In the genomic region with DNA sequence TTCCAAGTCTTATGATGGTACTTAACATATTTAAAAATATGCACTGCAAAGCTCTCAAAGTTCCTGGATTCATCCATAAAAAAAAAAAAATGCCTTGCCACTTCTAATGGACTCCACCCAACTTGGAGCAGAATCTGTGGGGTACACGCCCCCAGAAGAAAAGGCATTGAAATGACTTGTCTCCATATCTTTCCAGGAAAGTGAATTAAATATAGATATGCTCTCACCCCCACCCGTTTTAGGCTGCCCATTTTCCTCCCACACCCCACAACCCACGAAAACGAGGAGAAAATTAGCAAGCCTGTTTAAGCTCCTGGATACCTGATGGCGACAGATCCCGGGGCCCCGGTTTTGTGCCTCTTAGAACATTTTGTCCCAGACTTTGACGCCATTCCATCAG, we compare ENCODE assay signal across 13 mouse cellular contexts.
"Had no signal": no experiment of that assay in that cellular context is flagged by ENCODE, and none has a peak within 500 bp of the region (broad histone marks: within the 10 kb centered on the region; RNA-seq: fewer than 3 reads in every experiment).

No protein-coding gene starts in this region.

- H3K27me3 ChIP-seq: neural tube, embryonic 13.5 days had no signal

- ATAC-seq: midbrain, embryonic 16.5 days had no signal

- H3K36me3 ChIP-seq: limb, embryonic 13.5 days; midbrain, embryonic 12.5 days; neural tube, embryonic 13.5 days; stomach, embryonic 15.5 days had no signal

- DNase-seq: kidney, adult 18-20 months; kidney, postnatal 10 days; kidney, postnatal 4 days; lung, adult 18-20 months; retina, postnatal 1 day; thymus, postnatal 36 days had no signal

- H3K27ac ChIP-seq: layer of hippocampus, adult 2 months; limb, embryonic 13.5 days; liver, embryonic 14.5 days; midbrain, embryonic 12.5 days; stomach, embryonic 15.5 days had no signal

- H3K4me1 ChIP-seq: limb, embryonic 13.5 days; midbrain, embryonic 12.5 days; stomach, embryonic 15.5 days had no signal

- H3K4me2 ChIP-seq: limb, embryonic 13.5 days; midbrain, embryonic 12.5 days; neural tube, embryonic 13.5 days; stomach, embryonic 15.5 days had no signal

- H3K9ac ChIP-seq: limb, embryonic 13.5 days; liver, embryonic 14.5 days; midbrain, embryonic 12.5 days; neural tube, embryonic 13.5 days; stomach, embryonic 15.5 days had no signal

- H3K4me3 ChIP-seq: layer of hippocampus, adult 2 months; limb, embryonic 13.5 days; midbrain, embryonic 12.5 days; neural tube, embryonic 13.5 days; stomach, embryonic 15.5 days had no signal

- H3K9me3 ChIP-seq: limb, embryonic 13.5 days; midbrain, embryonic 12.5 days; neural tube, embryonic 13.5 days; stomach, embryonic 15.5 days had no signal
